Mouse (Mus musculus): ENCODE results near the gene Tmem74b. TPM values are rescaled to one million over a fixed set of nuclear protein-coding genes. Genes with fewer than 3 reads are reported as not detected.
A peak's percentile ranks its signal among the peaks of the same experiment; 100 is the strongest.

The Tmem74b gene
- polyA plus RNA-seq, 1 experiment from 2014 or later: 3.1 TPM

DNA sequence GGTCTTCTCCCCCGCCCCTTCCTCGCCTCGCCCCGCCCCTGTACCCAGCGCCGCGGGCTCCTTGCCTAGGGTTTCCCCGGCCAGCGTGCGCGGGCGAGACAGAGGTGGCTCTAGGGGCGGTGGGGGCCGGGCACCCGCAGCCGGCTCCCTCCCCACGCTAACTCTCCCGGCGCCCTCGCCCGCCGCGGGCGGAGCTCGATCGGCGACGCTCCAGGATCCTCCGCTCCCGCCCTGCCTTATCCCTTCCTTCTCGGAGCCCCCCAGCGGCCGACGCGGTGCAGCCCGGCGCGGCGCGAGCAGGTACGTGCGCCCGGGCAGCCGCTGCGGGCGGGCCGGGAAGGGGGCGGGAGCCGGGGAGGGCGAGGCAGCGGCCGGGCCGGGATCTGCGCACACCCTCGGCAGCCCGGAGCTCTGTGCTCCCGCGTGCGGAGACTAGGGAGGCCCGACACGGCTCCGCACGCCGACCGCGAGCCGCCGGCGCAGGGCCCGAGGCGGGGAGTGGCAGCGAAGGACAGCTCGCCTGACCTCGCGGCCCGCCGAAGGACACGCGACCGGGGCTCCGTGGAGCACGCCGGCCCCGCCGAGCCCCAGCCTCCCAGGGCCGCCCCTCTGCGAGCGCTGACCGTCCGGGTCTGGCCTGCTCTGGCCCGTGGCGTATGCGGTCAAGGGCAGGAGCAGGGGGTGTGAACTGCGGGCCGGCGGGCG is 490 bp downstream of the Tmem74b start:
- Histone ChIP-seq H3K36me3 (ENCODE audit: control insufficient read depth, insufficient read depth, low read length) (no peaks in the 10 kb centered on the region), H3K4me3 (ENCODE audit: low read depth, low read length) (peak overlapping the region; percentile 66), H3K4me2 (ENCODE audit: low read depth, low read length) (peak overlapping the region; percentile 100), H3K9ac (ENCODE audit: low read depth, low read length) (peak overlapping the region; percentile 74), H3K9me3 (ENCODE audit: control insufficient read depth, low read length) (no peaks in the 10 kb centered on the region), H3K27ac (replicated peaks; ENCODE audit: low read depth, low read length) (no peak overlapping the region), H3K4me1 (ENCODE audit: control insufficient read depth, insufficient read depth, low read length) (peaks cover 6% of the 10 kb centered on the region; the same call in 1 of the 2 replicates), H3K27me3 (replicated peaks; ENCODE audit: control insufficient read depth, insufficient read depth, low read length) (peaks cover 40% of the 10 kb centered on the region)
- 5% methylated on average over 7 of the region's 97 CpGs for WGBS
- DNase-seq (ENCODE audit: low spot score) (peak; percentile 62), ATAC-seq (ENCODE audit: low read depth) (peak; percentile 93)

DNA sequence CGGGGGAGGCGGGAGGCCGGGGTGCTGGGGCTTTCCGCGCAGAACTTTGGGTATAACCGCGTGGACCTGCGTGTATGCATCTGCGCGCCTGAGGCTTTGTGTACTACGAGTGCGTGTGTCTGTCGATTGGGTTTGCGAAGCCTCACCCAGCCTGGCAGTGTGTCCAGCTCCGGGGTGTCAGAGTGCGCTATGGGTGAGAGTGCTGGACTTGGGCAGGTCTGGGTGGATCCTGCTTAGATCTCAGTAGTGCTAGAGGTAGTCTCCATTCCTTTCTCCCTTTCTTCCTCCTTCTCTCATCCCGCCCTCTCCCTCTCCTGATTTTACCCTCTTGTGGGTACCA is 1.0 kb downstream of the Tmem74b start:
- ATAC-seq (ENCODE audit: low read depth): peak; percentile 47
- Histone ChIP-seq H3K27ac (replicated peaks; ENCODE audit: low read depth, low read length) (no peak overlapping the region), H3K4me2 (ENCODE audit: low read depth, low read length) (peak overlapping the region; percentile 100), H3K9ac (ENCODE audit: low read depth, low read length) (peak overlapping the region; percentile 74), H3K4me1 (ENCODE audit: control insufficient read depth, insufficient read depth, low read length) (peaks cover 6% of the 10 kb centered on the region; the same call in 1 of the 2 replicates), H3K36me3 (ENCODE audit: control insufficient read depth, insufficient read depth, low read length) (no peaks in the 10 kb centered on the region), H3K4me3 (ENCODE audit: low read depth, low read length) (peak overlapping the region; percentile 66), H3K27me3 (replicated peaks; ENCODE audit: control insufficient read depth, insufficient read depth, low read length) (peaks cover 40% of the 10 kb centered on the region), H3K9me3 (ENCODE audit: control insufficient read depth, low read length) (no peaks in the 10 kb centered on the region)
- 3% methylated on average over 16 of the region's 17 CpGs for WGBS
- peak; percentile 30 for DNase-seq (ENCODE audit: low spot score)

DNA sequence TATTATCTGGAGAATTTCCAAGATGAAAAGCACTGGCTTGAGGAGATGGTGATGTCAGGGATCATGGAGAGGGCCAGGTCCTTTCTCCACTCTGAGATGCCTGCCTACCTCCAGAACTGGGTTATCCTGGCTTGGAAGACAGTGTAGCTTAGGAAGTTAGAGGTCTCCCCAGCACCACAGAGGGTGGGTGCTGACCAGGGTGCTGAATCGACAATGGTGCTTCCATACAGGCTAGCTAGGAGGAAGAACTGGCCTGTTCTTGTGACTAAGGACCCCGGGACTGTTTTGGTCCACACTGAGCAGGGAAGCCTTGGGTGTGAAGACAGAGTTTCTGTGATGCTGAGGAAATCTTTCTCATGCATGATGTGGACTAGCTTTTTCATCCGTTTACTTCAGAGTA is 10.8 kb downstream of the Tmem74b start:
- 28% methylated on average over 3 of the region's 3 CpGs for WGBS
- Histone ChIP-seq H3K27me3 (replicated peaks; ENCODE audit: control insufficient read depth, insufficient read depth, low read length) (no peaks in the 10 kb centered on the region), H3K9ac (ENCODE audit: low read depth, low read length) (no peak overlapping the region), H3K4me1 (ENCODE audit: control insufficient read depth, insufficient read depth, low read length) (no peaks in the 10 kb centered on the region), H3K9me3 (ENCODE audit: control insufficient read depth, low read length) (no peaks in the 10 kb centered on the region), H3K4me3 (ENCODE audit: low read depth, low read length) (no peak overlapping the region), H3K36me3 (ENCODE audit: control insufficient read depth, insufficient read depth, low read length) (peaks cover 19% of the 10 kb centered on the region), H3K27ac (replicated peaks; ENCODE audit: low read depth, low read length) (no peak overlapping the region), H3K4me2 (ENCODE audit: low read depth, low read length) (no peak overlapping the region)
- ATAC-seq (ENCODE audit: low read depth) (0 out of 2 replicates have a peak, but pooled peaks have one; percentile 22), DNase-seq (ENCODE audit: low spot score) (peak; percentile 62)

DNA sequence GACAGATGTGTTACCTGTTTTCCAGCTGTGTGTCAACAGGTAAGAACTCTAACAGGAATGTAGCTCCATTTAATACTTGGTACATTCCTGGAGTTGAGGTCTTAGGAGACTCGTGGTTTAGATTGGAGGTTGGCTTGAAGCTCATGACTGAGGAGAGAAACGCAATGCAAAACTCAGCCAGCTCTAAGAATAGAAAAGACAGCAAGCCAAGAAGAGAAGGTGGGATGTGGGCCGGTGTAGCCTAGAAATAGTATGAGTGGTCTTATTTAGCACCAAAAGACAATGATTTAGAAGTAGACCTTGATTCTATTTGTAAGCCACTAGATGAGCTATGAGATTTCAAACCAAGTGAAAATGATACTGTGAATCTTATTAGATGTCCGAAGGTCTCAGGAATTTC is 13.7 kb downstream of the Tmem74b start:
- H3K27ac ChIP-seq (replicated peaks; ENCODE audit: low read depth, low read length): no peak overlapping the region
- no peak overlapping the region for H3K4me3 ChIP-seq (ENCODE audit: low read depth, low read length)
- H3K9ac ChIP-seq (ENCODE audit: low read depth, low read length): no peak overlapping the region
- H3K9me3 ChIP-seq (ENCODE audit: control insufficient read depth, low read length): no peaks in the 10 kb centered on the region
- H3K36me3 ChIP-seq (ENCODE audit: control insufficient read depth, insufficient read depth, low read length): peaks cover 44% of the 10 kb centered on the region
- H3K4me1 ChIP-seq (ENCODE audit: control insufficient read depth, insufficient read depth, low read length): no peaks in the 10 kb centered on the region
- ATAC-seq (ENCODE audit: low read depth): no peak
- H3K4me2 ChIP-seq (ENCODE audit: low read depth, low read length): no peak overlapping the region
- DNase-seq (ENCODE audit: low spot score): no peak
- WGBS: 90% methylated on average over 4 of the region's 4 CpGs
- H3K27me3 ChIP-seq (replicated peaks; ENCODE audit: control insufficient read depth, insufficient read depth, low read length): no peaks in the 10 kb centered on the region

DNA sequence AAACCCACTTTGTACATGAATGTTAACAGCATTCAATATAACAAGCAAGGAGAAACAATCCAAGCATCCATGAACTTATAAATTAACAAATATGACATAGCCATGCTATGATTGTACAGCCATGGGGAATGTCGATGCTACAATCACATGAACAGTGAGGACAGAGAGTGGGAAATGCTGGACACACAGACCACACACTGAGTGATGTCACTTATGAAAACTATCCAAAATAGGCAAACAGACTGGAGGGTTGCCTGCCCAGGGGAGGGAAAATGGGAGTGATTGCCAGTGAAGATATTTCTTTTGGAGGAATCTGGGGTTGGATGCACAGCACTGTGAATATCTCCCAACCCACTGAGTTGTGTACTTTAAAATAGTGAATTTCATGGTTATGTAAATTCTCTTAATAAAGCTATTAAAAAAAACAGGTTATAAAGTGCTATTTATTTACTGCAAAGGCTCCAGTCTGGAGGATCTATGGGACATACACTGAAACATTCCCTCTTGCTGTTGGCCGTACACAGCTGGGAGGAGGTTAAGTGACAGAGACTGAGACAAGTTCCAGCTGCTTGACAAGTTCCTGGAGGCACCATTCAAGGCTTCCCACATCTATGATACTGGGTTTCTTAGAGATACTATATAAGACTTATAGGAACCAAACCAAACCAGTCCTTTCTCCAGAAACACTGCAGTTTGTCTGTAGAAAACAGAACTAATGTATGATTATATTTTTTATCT is 14.7 kb downstream of the Tmem74b start:
- H3K27ac ChIP-seq (replicated peaks; ENCODE audit: low read depth, low read length): no peak overlapping the region
- WGBS: 87% methylated on average over 2 of the region's 2 CpGs
- no peak for ATAC-seq (ENCODE audit: low read depth)
- no peak overlapping the region for H3K9ac ChIP-seq (ENCODE audit: low read depth, low read length)
- peaks cover 53% of the 10 kb centered on the region for H3K36me3 ChIP-seq (ENCODE audit: control insufficient read depth, insufficient read depth, low read length)
- no peak overlapping the region for H3K4me2 ChIP-seq (ENCODE audit: low read depth, low read length)
- no peaks in the 10 kb centered on the region for H3K9me3 ChIP-seq (ENCODE audit: control insufficient read depth, low read length)
- no peaks in the 10 kb centered on the region for H3K27me3 ChIP-seq (replicated peaks; ENCODE audit: control insufficient read depth, insufficient read depth, low read length)
- no peak for DNase-seq (ENCODE audit: low spot score)
- no peak overlapping the region for H3K4me3 ChIP-seq (ENCODE audit: low read depth, low read length)
- H3K4me1 ChIP-seq (ENCODE audit: control insufficient read depth, insufficient read depth, low read length): no peaks in the 10 kb centered on the region

DNA sequence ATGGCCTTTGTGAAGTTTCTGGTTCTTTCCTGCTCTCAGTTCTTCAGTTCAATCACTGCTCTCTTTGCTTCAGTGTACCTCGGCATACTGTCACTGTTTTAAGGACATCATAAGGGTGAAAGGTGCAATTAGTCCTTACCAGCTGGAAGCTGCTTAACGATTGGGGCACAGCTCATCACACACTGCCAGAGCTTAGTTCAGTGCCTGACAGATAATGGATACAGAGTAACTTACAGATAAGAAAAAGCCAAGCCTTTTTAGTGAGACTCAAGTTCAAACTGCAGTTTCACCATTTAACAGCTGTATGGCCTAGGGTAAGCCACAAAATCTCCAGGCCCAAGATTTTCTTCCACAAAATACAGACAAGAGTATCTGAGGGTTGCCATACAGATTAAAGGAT is 22.3 kb downstream of the Tmem74b start:
- H3K27me3 ChIP-seq (replicated peaks; ENCODE audit: control insufficient read depth, insufficient read depth, low read length): no peaks in the 10 kb centered on the region
- no peak for DNase-seq (ENCODE audit: low spot score)
- H3K9me3 ChIP-seq (ENCODE audit: control insufficient read depth, low read length): 0 out of 2 replicates have a peak, but pooled peaks cover 3% of the 10 kb centered on the region
- H3K36me3 ChIP-seq (ENCODE audit: control insufficient read depth, insufficient read depth, low read length): peaks cover 77% of the 10 kb centered on the region
- H3K4me3 ChIP-seq (ENCODE audit: low read depth, low read length): no peak overlapping the region
- no peak overlapping the region for H3K4me2 ChIP-seq (ENCODE audit: low read depth, low read length)
- 92% methylated on average over 2 of the region's 2 CpGs for WGBS
- ATAC-seq (ENCODE audit: low read depth): no peak
- H3K27ac ChIP-seq (replicated peaks; ENCODE audit: low read depth, low read length): no peak overlapping the region
- H3K4me1 ChIP-seq (ENCODE audit: control insufficient read depth, insufficient read depth, low read length): no peaks in the 10 kb centered on the region
- no peak overlapping the region for H3K9ac ChIP-seq (ENCODE audit: low read depth, low read length)

DNA sequence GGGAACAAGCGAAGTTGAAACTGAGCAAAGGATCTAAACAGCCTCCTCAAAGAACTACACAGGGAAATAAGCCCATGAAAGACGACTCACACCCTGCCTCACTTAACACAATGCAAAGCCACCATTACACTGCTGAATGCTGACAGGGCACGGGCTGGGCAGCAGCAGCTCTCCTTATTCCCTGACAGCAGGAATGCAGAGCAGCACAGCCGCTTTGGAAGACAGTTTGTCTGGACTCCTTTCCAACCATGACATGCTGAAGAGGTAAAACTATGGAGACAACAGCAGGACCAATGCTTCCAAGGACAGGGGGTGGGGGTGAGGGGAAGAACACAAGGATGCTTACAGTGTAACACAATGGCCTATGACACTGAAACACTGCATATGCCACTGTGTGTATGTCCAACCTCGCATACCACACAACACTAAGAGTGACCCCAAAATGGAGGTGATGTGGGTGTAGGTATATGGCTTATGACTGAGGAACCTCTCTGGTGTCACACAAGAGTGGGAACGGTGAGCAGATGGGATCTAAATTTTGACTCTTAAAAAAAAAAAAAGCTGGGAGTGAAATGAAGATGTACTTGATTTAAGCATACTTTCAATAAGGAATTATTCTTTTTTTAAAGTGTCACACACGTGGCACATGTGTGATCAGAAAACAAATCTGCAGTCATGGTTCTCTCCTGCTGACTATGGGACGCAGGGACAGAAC is 31.5 kb downstream of the Tmem74b start:
- no peak overlapping the region for H3K4me3 ChIP-seq (ENCODE audit: low read depth, low read length)
- no peak for ATAC-seq (ENCODE audit: low read depth)
- no peaks in the 10 kb centered on the region for H3K4me1 ChIP-seq (ENCODE audit: control insufficient read depth, insufficient read depth, low read length)
- peaks cover 48% of the 10 kb centered on the region for H3K36me3 ChIP-seq (ENCODE audit: control insufficient read depth, insufficient read depth, low read length)
- no peak overlapping the region for H3K4me2 ChIP-seq (ENCODE audit: low read depth, low read length)
- H3K9ac ChIP-seq (ENCODE audit: low read depth, low read length): no peak overlapping the region
- H3K27ac ChIP-seq (replicated peaks; ENCODE audit: low read depth, low read length): no peak overlapping the region
- no peak for DNase-seq (ENCODE audit: low spot score)
- no peaks in the 10 kb centered on the region for H3K27me3 ChIP-seq (replicated peaks; ENCODE audit: control insufficient read depth, insufficient read depth, low read length)
- WGBS: 86% methylated on average over 8 of the region's 8 CpGs
- no peaks in the 10 kb centered on the region for H3K9me3 ChIP-seq (ENCODE audit: control insufficient read depth, low read length)

DNA sequence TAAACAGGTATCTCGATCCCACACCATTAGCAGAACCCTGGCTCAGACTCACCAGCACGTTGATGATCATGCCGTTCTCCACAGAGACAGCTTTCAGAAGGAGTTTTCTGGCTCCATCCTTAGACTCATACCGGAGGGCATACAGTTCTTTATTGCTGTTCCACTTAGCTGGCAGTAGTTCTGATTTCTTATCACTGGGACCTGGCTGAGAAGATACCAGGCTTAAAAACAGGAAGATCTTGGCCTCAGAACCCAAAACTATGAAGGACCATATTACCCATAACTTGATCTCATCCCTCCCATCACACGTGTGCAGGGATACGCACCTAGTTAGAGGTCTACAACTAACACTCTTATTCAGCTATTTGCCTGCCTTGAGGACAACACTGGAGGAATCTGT is 33.6 kb downstream of the Tmem74b start:
- Histone ChIP-seq H3K4me1 (ENCODE audit: control insufficient read depth, insufficient read depth, low read length) (peaks cover 9% of the 10 kb centered on the region), H3K9me3 (ENCODE audit: control insufficient read depth, low read length) (no peaks in the 10 kb centered on the region), H3K9ac (ENCODE audit: low read depth, low read length) (no peak overlapping the region), H3K27me3 (replicated peaks; ENCODE audit: control insufficient read depth, insufficient read depth, low read length) (no peaks in the 10 kb centered on the region), H3K36me3 (ENCODE audit: control insufficient read depth, insufficient read depth, low read length) (peaks cover 27% of the 10 kb centered on the region), H3K27ac (replicated peaks; ENCODE audit: low read depth, low read length) (no peak overlapping the region), H3K4me3 (ENCODE audit: low read depth, low read length) (no peak overlapping the region), H3K4me2 (ENCODE audit: low read depth, low read length) (no peak overlapping the region)
- DNase-seq (ENCODE audit: low spot score) (no peak), ATAC-seq (ENCODE audit: low read depth) (no peak)
- WGBS: 96% methylated on average over 6 of the region's 6 CpGs
